Mouse (Mus musculus): Measurements from ENCODE around the gene Ulk4. TPM values are rescaled to one million over a fixed set of nuclear protein-coding genes. Genes with fewer than 3 reads are reported as not detected.
A peak's percentile ranks its signal among the peaks of the same experiment; 100 is the strongest.

Ulk4 gene
- total and polyA plus RNA-seq, 3 experiments = 0.18 to 2.3 (median 0.30) TPM

GRCm38 (mm10) chr9:121075246-121075645 lies 201.8 kb downstream of the Ulk4 start:
- Histone ChIP-seq H3K36me3 (ENCODE audit: control insufficient read depth, insufficient read depth, low read length) (no peaks in the 10 kb centered on the region), H3K4me3 (no peak overlapping the region), H3K4me1 (ENCODE audit: control insufficient read depth, insufficient read depth, low read length) (no peaks in the 10 kb centered on the region; the same call in 1 of the 2 replicates), H3K27me3 (ENCODE audit: control insufficient read depth, insufficient read depth, low read length) (no peaks in the 10 kb centered on the region), H3K9ac (ENCODE audit: low read depth, low read length) (no peak overlapping the region), H3K79me2 (replicated peaks; ENCODE audit: control insufficient read depth, insufficient read depth, low read length) (no peaks in the 10 kb centered on the region), H3K27ac (no peak overlapping the region)
- no peak for DNase-seq
- WGBS = 85% methylated on average over 4 of the region's 4 CpGs
- TF ChIP-seq CTCF (IDR thresholded peaks at IDR 0.05) (no peak), EP300 (IDR thresholded peaks at IDR 0.05; ENCODE audit: insufficient read depth, low read depth, low read length) (no peak), POLR2A (IDR thresholded peaks at IDR 0.05; ENCODE audit: insufficient read depth, low read depth, low read length) (no peak)
- intact Hi-C loops (cut with DNase I) = no loop called here

- WGBS = 86% methylated on average over 3 of the region's 3 CpGs
Observed at GRCm38 (mm10) chr9:121074726-121075125, 202.3 kb downstream of the Ulk4 start.

GRCm38 (mm10) chr9:121072127-121072757 lies 204.8 kb downstream of the Ulk4 start:
- H3K9ac ChIP-seq (ENCODE audit: low read depth, low read length) = no peak overlapping the region
- intact Hi-C loops (cut with DNase I) = no loop called here
- no peaks in the 10 kb centered on the region for H3K79me2 ChIP-seq (replicated peaks; ENCODE audit: control insufficient read depth, insufficient read depth, low read length)
- H3K27ac ChIP-seq = no peak overlapping the region
- H3K27me3 ChIP-seq (ENCODE audit: control insufficient read depth, insufficient read depth, low read length) = no peaks in the 10 kb centered on the region
- DNase-seq = no peak
- no peaks in the 10 kb centered on the region; the same call in 1 of the 2 replicates for H3K4me1 ChIP-seq (ENCODE audit: control insufficient read depth, insufficient read depth, low read length)
- 74% methylated on average over 8 of the region's 8 CpGs for WGBS
- no peak for TF ChIP-seq EP300 (IDR thresholded peaks at IDR 0.05; ENCODE audit: insufficient read depth, low read depth, low read length)
- no peak for TF ChIP-seq CTCF (IDR thresholded peaks at IDR 0.05)
- TF ChIP-seq POLR2A (IDR thresholded peaks at IDR 0.05; ENCODE audit: insufficient read depth, low read depth, low read length) = no peak
- no peak overlapping the region for H3K4me3 ChIP-seq
- H3K36me3 ChIP-seq (ENCODE audit: control insufficient read depth, insufficient read depth, low read length) = no peaks in the 10 kb centered on the region

More at GRCm38 (mm10) chr9:121074726-121075125, 202.3 kb downstream of the Ulk4 start:
- Histone ChIP-seq H3K79me2 (replicated peaks; ENCODE audit: control insufficient read depth, insufficient read depth, low read length) (no peaks in the 10 kb centered on the region), H3K9ac (ENCODE audit: low read depth, low read length) (no peak overlapping the region), H3K27me3 (ENCODE audit: control insufficient read depth, insufficient read depth, low read length) (no peaks in the 10 kb centered on the region), H3K4me1 (ENCODE audit: control insufficient read depth, insufficient read depth, low read length) (no peaks in the 10 kb centered on the region; the same call in 1 of the 2 replicates), H3K36me3 (ENCODE audit: control insufficient read depth, insufficient read depth, low read length) (no peaks in the 10 kb centered on the region), H3K27ac (no peak overlapping the region), H3K4me3 (no peak overlapping the region)
- intact Hi-C loops (cut with DNase I) = no loop called here
- DNase-seq = no peak
- TF ChIP-seq CTCF (IDR thresholded peaks at IDR 0.05) = no peak
- TF ChIP-seq EP300 (IDR thresholded peaks at IDR 0.05; ENCODE audit: insufficient read depth, low read depth, low read length) = no peak
- TF ChIP-seq POLR2A (IDR thresholded peaks at IDR 0.05; ENCODE audit: insufficient read depth, low read depth, low read length) = no peak

GRCm38 (mm10) chr9:121071461-121072126 lies 205.4 kb downstream of the Ulk4 start:
- intact Hi-C loops (cut with DNase I) = no loop called here
- H3K4me3 ChIP-seq = no peak overlapping the region
- 75% methylated on average over 10 of the region's 10 CpGs for WGBS

GRCm38 (mm10) chr9:121071050-121071449 lies 205.9 kb downstream of the Ulk4 start:
- Histone ChIP-seq H3K36me3 (ENCODE audit: control insufficient read depth, insufficient read depth, low read length) (no peaks in the 10 kb centered on the region), H3K79me2 (replicated peaks; ENCODE audit: control insufficient read depth, insufficient read depth, low read length) (no peaks in the 10 kb centered on the region), H3K4me3 (no peak overlapping the region), H3K27ac (no peak overlapping the region), H3K27me3 (ENCODE audit: control insufficient read depth, insufficient read depth, low read length) (no peaks in the 10 kb centered on the region), H3K9ac (ENCODE audit: low read depth, low read length) (no peak overlapping the region), H3K4me1 (ENCODE audit: control insufficient read depth, insufficient read depth, low read length) (no peaks in the 10 kb centered on the region; the same call in 1 of the 2 replicates)
- peak; percentile 34 to 48 for DNase-seq
- intact Hi-C loops (cut with DNase I) = no loop called here
- no peak for TF ChIP-seq EP300 (IDR thresholded peaks at IDR 0.05; ENCODE audit: insufficient read depth, low read depth, low read length)
- WGBS = 53% methylated on average over 11 of the region's 11 CpGs

More at GRCm38 (mm10) chr9:121071461-121072126, 205.4 kb downstream of the Ulk4 start:
- no peak for DNase-seq
- TF ChIP-seq POLR2A (IDR thresholded peaks at IDR 0.05; ENCODE audit: insufficient read depth, low read depth, low read length) = no peak
- Histone ChIP-seq H3K36me3 (ENCODE audit: control insufficient read depth, insufficient read depth, low read length) (no peaks in the 10 kb centered on the region), H3K4me1 (ENCODE audit: control insufficient read depth, insufficient read depth, low read length) (no peaks in the 10 kb centered on the region; the same call in 1 of the 2 replicates), H3K79me2 (replicated peaks; ENCODE audit: control insufficient read depth, insufficient read depth, low read length) (no peaks in the 10 kb centered on the region), H3K27me3 (ENCODE audit: control insufficient read depth, insufficient read depth, low read length) (no peaks in the 10 kb centered on the region), H3K27ac (no peak overlapping the region), H3K9ac (ENCODE audit: low read depth, low read length) (no peak overlapping the region)

GRCm38 (mm10) chr9:121068115-121068514 lies 208.9 kb downstream of the Ulk4 start:
- DNase-seq = no peak
- Histone ChIP-seq H3K9ac (ENCODE audit: low read depth, low read length) (no peak overlapping the region), H3K79me2 (replicated peaks; ENCODE audit: control insufficient read depth, insufficient read depth, low read length) (no peaks in the 10 kb centered on the region), H3K36me3 (ENCODE audit: control insufficient read depth, insufficient read depth, low read length) (no peaks in the 10 kb centered on the region), H3K4me3 (no peak overlapping the region), H3K4me1 (ENCODE audit: control insufficient read depth, insufficient read depth, low read length) (no peaks in the 10 kb centered on the region), H3K27ac (no peak overlapping the region), H3K27me3 (ENCODE audit: control insufficient read depth, insufficient read depth, low read length) (no peaks in the 10 kb centered on the region)
- WGBS = 92% methylated on average over 5 of the region's 5 CpGs
- TF ChIP-seq EP300 (IDR thresholded peaks at IDR 0.05; ENCODE audit: insufficient read depth, low read depth, low read length) (no peak), POLR2A (IDR thresholded peaks at IDR 0.05; ENCODE audit: insufficient read depth, low read depth, low read length) (no peak), CTCF (IDR thresholded peaks at IDR 0.05) (no peak)
- intact Hi-C loops (cut with DNase I) = no loop called here
